Mouse (Mus musculus) ES-E14 (cell line): ENCODE measurements around the gene Syde2. TPM values are rescaled to one million over a fixed set of nuclear protein-coding genes. Genes with fewer than 3 reads are reported as not detected.
A peak's percentile ranks its signal among the peaks of the same experiment; 100 is the strongest.

Experiments
- DNase-seq: peaks from one replicate; pipeline ENCODE4 v3.0.0-alpha.2; 2013; ENCODE audit warnings: low read depth, low spot score
- H3K27ac ChIP-seq: 2 replicates; pipeline ENCODE4 v1.5.1; 2012; ENCODE audit warnings: low read depth, mild to moderate bottlenecking, low read length, moderate library complexity, mixed read lengths; ENCODE audit not compliant: poor library complexity, insufficient read depth, severe bottlenecking
- H3K36me3 ChIP-seq: 2 replicates; pipeline ENCODE4 v1.6.1; 2012; ENCODE audit warnings: mild to moderate bottlenecking, low read length, moderate library complexity, mixed read lengths; ENCODE audit not compliant: control insufficient read depth, poor library complexity, insufficient read depth, severe bottlenecking
- H3K4me1 ChIP-seq, 2 experiments: fragments of 150-350 bp in 1 of 2; sonication (generic) in 1 of 2; 2 replicates each; pipeline ENCODE4 v1.6.1; 2012; ENCODE audit warnings: low read length in 2 of 2, mild to moderate bottlenecking in 1 of 2, mixed read lengths in 1 of 2; ENCODE audit not compliant: control insufficient read depth in 2 of 2, insufficient read depth in 2 of 2, poor library complexity in 1 of 2
- H3K4me3 ChIP-seq, 2 experiments: fragments of 150-350 bp in 1 of 2; sonication (generic) in 1 of 2; 2 replicates each; pipeline ENCODE4 v1.5.1; 2012; ENCODE audit warnings: low read length in 2 of 2, low read depth in 1 of 2, mild to moderate bottlenecking in 1 of 2, mixed read lengths in 1 of 2; ENCODE audit not compliant: insufficient read depth in 1 of 2, poor library complexity in 1 of 2, severe bottlenecking in 1 of 2
- H3K9ac ChIP-seq: 2 replicates; pipeline ENCODE4 v1.6.1; 2012; ENCODE audit warnings: low read depth, mild to moderate bottlenecking, low read length, mixed read lengths; ENCODE audit not compliant: poor library complexity, insufficient read depth, severe bottlenecking
- H3K9me3 ChIP-seq: fragments of 150-350 bp; sonication (generic); 2 replicates; pipeline ENCODE4 v1.6.1; 2012; ENCODE audit warnings: low read depth, mild to moderate bottlenecking, low read length; ENCODE audit not compliant: control insufficient read depth, insufficient read depth
- CHD2 ChIP-seq: IDR thresholded peaks from 2 replicates; pipeline ENCODE4 v1.6.1; 2014; ENCODE audit warnings: mild to moderate bottlenecking, low read depth, low read length, inconsistent platforms
- HCFC1 ChIP-seq: IDR thresholded peaks from 2 replicates; pipeline ENCODE4 v1.6.1; 2012; ENCODE audit warnings: low read length, inconsistent platforms, borderline replicate concordance; ENCODE audit not compliant: insufficient read depth
- MAFK ChIP-seq: IDR thresholded peaks from 2 replicates; pipeline ENCODE4 v1.6.1; 2014; ENCODE audit warnings: mild to moderate bottlenecking, low read depth, low read length, inconsistent platforms; ENCODE audit not compliant: insufficient read depth
- ZC3H11A ChIP-seq: IDR thresholded peaks from 2 replicates; pipeline ENCODE4 v1.6.1; 2012; ENCODE audit warnings: low read depth, mild to moderate bottlenecking, inconsistent platforms, low read length, borderline replicate concordance
- ZNF384 ChIP-seq: IDR thresholded peaks from 2 replicates; pipeline ENCODE4 v1.6.1; 2012; ENCODE audit warnings: low read depth, low read length, inconsistent platforms
- in situ Hi-C, 2 experiments: fragments of 600-800 bp; cut with MboI; formaldehyde crosslinking; loops; one replicate each; pipeline ENCODE4 v1.15.1; 2025; ENCODE audit warnings: low sequenced_read_pairs in 2 of 2, inconsistent platforms in 1 of 2; ENCODE audit not compliant: unreplicated experiment in 2 of 2
- total RNA-seq: library from RNA; depleted of rRNA; stranded (reverse); fragments of 300-350 nt; gene quantifications from 2 replicates; pipeline ENCODE4 v1.2.3, GENCODE M21; 2012

Syde2 gene
- total RNA-seq, 1 experiment, result 19.9 TPM

- Histone ChIP-seq H3K36me3 (no peaks in the 10 kb centered on the region), H3K4me3 (0 out of 4 replicates have a peak overlapping the region, but pooled peaks of 1 of the 2 experiments have one; percentile 3), H3K9me3 (no peaks in the 10 kb centered on the region; the same call in 1 of the 2 replicates), H3K27ac (peak overlapping the region; percentile 8; the same call in 1 of the 2 replicates), H3K9ac (peak overlapping the region; percentile 58; the same call in 1 of the 2 replicates), H3K4me1 (peaks cover 0 to 10% of the 10 kb centered on the region in 2 experiments; a peak in 2 of 4 replicates)
- in situ Hi-C loops, result no loop called here
- TF ChIP-seq ZC3H11A, result no peak
- TF ChIP-seq CHD2, result no peak
- TF ChIP-seq HCFC1, result no peak
- no peak for TF ChIP-seq MAFK
- TF ChIP-seq ZNF384, result no peak
- DNase-seq, result no peak
Measured at GRCm38 (mm10) chr3:145969031-145969501, 18.6 kb upstream of the Syde2 start.

- in situ Hi-C loops, result no loop called here
- no peaks in the 10 kb centered on the region for H3K36me3 ChIP-seq
- H3K27ac ChIP-seq, result no peak overlapping the region
- DNase-seq, result no peak
- peaks cover 1% of the 10 kb centered on the region; the same call in 1 of the 2 replicates for H3K9me3 ChIP-seq
- no peak for TF ChIP-seq MAFK
- TF ChIP-seq HCFC1, result no peak
- no peak for TF ChIP-seq ZNF384
- no peak for TF ChIP-seq ZC3H11A
- no peak for TF ChIP-seq CHD2
- H3K4me3 ChIP-seq, result no peak overlapping the region
- peaks cover 0 to 3% of the 10 kb centered on the region in 2 experiments; a peak in 2 of 4 replicates for H3K4me1 ChIP-seq
- no peak overlapping the region for H3K9ac ChIP-seq
Measured at GRCm38 (mm10) chr3:145971501-145971900, 16.2 kb upstream of the Syde2 start.

- Histone ChIP-seq H3K36me3 (no peaks in the 10 kb centered on the region), H3K27ac (no peak overlapping the region), H3K9me3 (peaks cover 1% of the 10 kb centered on the region), H3K4me1 (no peaks in the 10 kb centered on the region), H3K4me3 (no peak overlapping the region), H3K9ac (no peak overlapping the region)
- TF ChIP-seq ZNF384 (no peak), CHD2 (no peak), HCFC1 (no peak), MAFK (no peak), ZC3H11A (no peak)
- DNase-seq, result no peak
- in situ Hi-C loops, result no loop called here
Measured at GRCm38 (mm10) chr3:145974986-145975385, 12.7 kb upstream of the Syde2 start.

- TF ChIP-seq HCFC1 (no peak), ZC3H11A (no peak), ZNF384 (no peak)
- H3K4me1 ChIP-seq, result peaks cover 4 to 5% of the 10 kb centered on the region in 2 experiments; a peak in 3 of 4 replicates
- no peaks in the 10 kb centered on the region for H3K9me3 ChIP-seq
- H3K4me3 ChIP-seq, result no peak overlapping the region
- no peaks in the 10 kb centered on the region for H3K36me3 ChIP-seq
- in situ Hi-C loops, result no loop called here
- no peak for DNase-seq
- H3K9ac ChIP-seq, result no peak overlapping the region
- no peak overlapping the region for H3K27ac ChIP-seq
Measured at GRCm38 (mm10) chr3:145985333-145985925, 2.2 kb upstream of the Syde2 start.
